Mouse (Mus musculus): ENCODE results near the gene Dmtf1. TPM values are rescaled to one million over a fixed set of nuclear protein-coding genes. Genes with fewer than 3 reads are reported as not detected.
"Not testable (repeated sequence)": the region's sequence is repeated elsewhere in the genome, so short reads cannot be mapped to it uniquely, and the experiment has no call there.

Dmtf1 gene
- total RNA-seq (2021) = 10 to 100 TPM; 53.8 to 58.0 TPM

GRCm38 (mm10) chr5:9161456-9162041 lies at the start of gene Dmtf1:
Dmtf1 (minus strand) TSS chr5:9161776.
- DNase-seq = peak; percentile 87 to 88

- DNase-seq = no peak
Measured at GRCm38 (mm10) chr5:9186467-9186866, 24.9 kb upstream of the Dmtf1 start.

GRCm38 (mm10) chr5:9173295-9173694 lies 11.7 kb upstream of the Dmtf1 start:
- no peak for DNase-seq

- not testable (repeated sequence) for DNase-seq
Measured at GRCm38 (mm10) chr5:9169328-9170005, 7.9 kb upstream of the Dmtf1 start.

GRCm38 (mm10) chr5:9166366-9166765 lies 4.8 kb upstream of the Dmtf1 start:
- no peak for DNase-seq

- DNase-seq = not testable (repeated sequence)
Measured at GRCm38 (mm10) chr5:9165151-9165550, 3.6 kb upstream of the Dmtf1 start.

GRCm38 (mm10) chr5:9163411-9163810 lies 1.8 kb upstream of the Dmtf1 start:
- DNase-seq = no peak

- no peak for DNase-seq
Measured at GRCm38 (mm10) chr5:9162088-9162487, 512 bp upstream of the Dmtf1 start.

GRCm38 (mm10) chr5:9160831-9161455 lies 633 bp downstream of the Dmtf1 start:
- peak in 1 of 2 experiments; percentile 26 for DNase-seq

GRCm38 (mm10) chr5:9157336-9157735 lies 4.2 kb downstream of the Dmtf1 start:
- no peak for DNase-seq

- no peak for DNase-seq
Measured at GRCm38 (mm10) chr5:9156746-9157145, 4.8 kb downstream of the Dmtf1 start.

GRCm38 (mm10) chr5:9149273-9149850 lies 12.2 kb downstream of the Dmtf1 start:
- DNase-seq = no peak

- DNase-seq = no peak
Measured at GRCm38 (mm10) chr5:9142376-9142775, 19.2 kb downstream of the Dmtf1 start.

GRCm38 (mm10) chr5:9140724-9141123 lies 20.9 kb downstream of the Dmtf1 start:
- DNase-seq = no peak

- no peak for DNase-seq
Measured at GRCm38 (mm10) chr5:9135588-9135987, 26.0 kb downstream of the Dmtf1 start.

GRCm38 (mm10) chr5:9131786-9132185 lies 29.8 kb downstream of the Dmtf1 start:
- DNase-seq = no peak

GRCm38 (mm10) chr5:9128566-9128965 lies 33.0 kb downstream of the Dmtf1 start:
- DNase-seq = peak; percentile 38 to 39

- DNase-seq = no peak
Measured at GRCm38 (mm10) chr5:9124134-9124533, 37.4 kb downstream of the Dmtf1 start.

- no peak for DNase-seq
Measured at GRCm38 (mm10) chr5:9114162-9114561, 47.4 kb downstream of the Dmtf1 start.

GRCm38 (mm10) chr5:9111759-9112158 lies 49.8 kb downstream of the Dmtf1 start:
- peak in 1 of 2 experiments; percentile 31 for DNase-seq

- DNase-seq = no peak
Measured at GRCm38 (mm10) chr5:9111285-9111684, 50.3 kb downstream of the Dmtf1 start.

GRCm38 (mm10) chr5:9109582-9109981 lies 52.0 kb downstream of the Dmtf1 start:
- DNase-seq = no peak

GRCm38 (mm10) chr5:9108490-9108889 lies 53.1 kb downstream of the Dmtf1 start:
- no peak for DNase-seq

Measured in layer of hippocampus, postnatal 36 days (tissue).